Mouse (Mus musculus) hematopoietic stem cell, adult 5-6 weeks (primary cell): ENCODE measurements around the gene Hspbp1. TPM values are rescaled to one million over a fixed set of nuclear protein-coding genes. Genes with fewer than 3 reads are reported as not detected.

Source experiments
- ATAC-seq, 2 experiments: fragments of 125-278 bp in 1 of 2; replicated peaks in 1 of 2; 2 replicates each; pipeline ENCODE4 v1.8.0; 2016 to 2017; ENCODE audit warnings: inconsistent platforms in 2 of 2, mild to moderate bottlenecking in 2 of 2, moderate number of reproducible peaks in 2 of 2, low read depth in 1 of 2, moderate TSS enrichment in 1 of 2; ENCODE audit not compliant: low FRiP score in 2 of 2, poor library complexity in 2 of 2, severe bottlenecking in 2 of 2, insufficient read depth in 1 of 2, low TSS enrichment in 1 of 2
- total RNA-seq: library from RNA; stranded (forward); fragments of 172-1452, 232-1000 nt; gene quantifications from 2 replicates; pipeline ENCODE4 v1.2.3, GENCODE M21; 2017

Hspbp1 gene
- total RNA-seq, 1 experiment from 2014 or later = 19.0 TPM

- no peak for ATAC-seq
Measured at GRCm38 (mm10) chr7:4612956-4613355, 71.9 kb downstream of the Hspbp1 start.

- no peak for ATAC-seq
Measured at GRCm38 (mm10) chr7:4612386-4612785, 72.5 kb downstream of the Hspbp1 start.

- ATAC-seq = no peak
Measured at GRCm38 (mm10) chr7:4611921-4612341, 72.9 kb downstream of the Hspbp1 start.

- ATAC-seq = no peak
Measured at GRCm38 (mm10) chr7:4611511-4611910, 73.4 kb downstream of the Hspbp1 start.

Other genes with a start within 250 kb of the Hspbp1 start
- 14.4 and 25.2 TPM in 2 replicates for gene Rdh13, start 239.4 kb downstream of the Hspbp1 start, total RNA-seq
- gene Eps8l1, start 224.4 kb downstream of the Hspbp1 start, total RNA-seq = 5.1 and 17.1 TPM in 2 replicates
- 134 and 190 TPM in 2 replicates for gene Ppp1r12c, start 183.4 kb downstream of the Hspbp1 start, total RNA-seq
- 8.2 and 11.1 TPM in 2 replicates for gene Tnnt1, start 168.7 kb downstream of the Hspbp1 start, total RNA-seq
- gene Tnni3, start 160.8 kb downstream of the Hspbp1 start, total RNA-seq = 7.0 and 7.1 TPM in 2 replicates
- gene Dnaaf3, start 152.6 kb downstream of the Hspbp1 start, total RNA-seq = 2.4 and 2.6 TPM in 2 replicates
- 1.0 TPM in 1 of 2 replicates, not detected in the other for gene Syt5, start 137.5 kb downstream of the Hspbp1 start, total RNA-seq
- not detected in 2 replicates for gene Ptprh, start 81.0 kb downstream of the Hspbp1 start, total RNA-seq
- 22.0 and 22.8 TPM in 2 replicates for gene Tmem86b, start 53.6 kb downstream of the Hspbp1 start, total RNA-seq
- 155 and 186 TPM in 2 replicates for gene Ppp6r1, start 26.0 kb downstream of the Hspbp1 start, total RNA-seq
- gene Brsk1, start 5.5 kb upstream of the Hspbp1 start, total RNA-seq = 0.20 and 2.6 TPM in 2 replicates
- gene Tmem150b, start 40.2 kb upstream of the Hspbp1 start, total RNA-seq = 5.0 and 7.3 TPM in 2 replicates
- gene Kmt5c, start 55.0 kb upstream of the Hspbp1 start, total RNA-seq = 40.6 and 46.4 TPM in 2 replicates
- gene Cox6b2, start 68.0 kb upstream of the Hspbp1 start, total RNA-seq = 14.1 and 53.9 TPM in 2 replicates
- not detected in 2 replicates for gene Fam71e2, start 86.2 kb upstream of the Hspbp1 start, total RNA-seq
- gene Il11, start 97.8 kb upstream of the Hspbp1 start, total RNA-seq = 0.25 and 0.74 TPM in 2 replicates
- gene Tmem190, start 97.9 kb upstream of the Hspbp1 start, total RNA-seq = 1.3 TPM in 1 of 2 replicates, not detected in the other
- 9.3 and 19.0 TPM in 2 replicates for gene Tmem238, start 104.6 kb upstream of the Hspbp1 start, total RNA-seq
- 736 and 741 TPM in 2 replicates for gene Rpl28, start 107.8 kb upstream of the Hspbp1 start, total RNA-seq
- gene Ube2s, start 127.5 kb upstream of the Hspbp1 start, total RNA-seq = 137 and 174 TPM in 2 replicates
- 0.06 and 0.45 TPM in 2 replicates for gene Shisa7, start 159.6 kb upstream of the Hspbp1 start, total RNA-seq
- gene Isoc2b, start 185.2 kb upstream of the Hspbp1 start, total RNA-seq = 59.8 and 69.7 TPM in 2 replicates
- 7.1 and 9.0 TPM in 2 replicates for gene Isoc2a, start 192.1 kb upstream of the Hspbp1 start, total RNA-seq
- not detected in 2 replicates for gene Gm36210, start 221.4 kb upstream of the Hspbp1 start, total RNA-seq
- 2.2 and 3.2 TPM in 2 replicates for gene Zfp628, start 230.1 kb upstream of the Hspbp1 start, total RNA-seq
- gene Nat14, start 237.0 kb upstream of the Hspbp1 start, total RNA-seq = not detected in 2 replicates
- not detected in 2 replicates for gene Ssc5d, start 240.7 kb upstream of the Hspbp1 start, total RNA-seq